Mouse (Mus musculus) lung, postnatal 0 days (tissue): ENCODE data around the gene Bmi1.

ENCODE experiments used
- CTCF ChIP-seq: IDR thresholded peaks from 2 replicates; pipeline ENCODE4 v1.5.1; 2016; ENCODE audit warnings: antibody characterized with exemption, mild to moderate bottlenecking
- EP300 ChIP-seq: IDR thresholded peaks from 2 replicates; pipeline ENCODE4 v1.6.1; 2016; ENCODE audit warnings: antibody characterized with exemption, mild to moderate bottlenecking, control low read depth

DNA sequence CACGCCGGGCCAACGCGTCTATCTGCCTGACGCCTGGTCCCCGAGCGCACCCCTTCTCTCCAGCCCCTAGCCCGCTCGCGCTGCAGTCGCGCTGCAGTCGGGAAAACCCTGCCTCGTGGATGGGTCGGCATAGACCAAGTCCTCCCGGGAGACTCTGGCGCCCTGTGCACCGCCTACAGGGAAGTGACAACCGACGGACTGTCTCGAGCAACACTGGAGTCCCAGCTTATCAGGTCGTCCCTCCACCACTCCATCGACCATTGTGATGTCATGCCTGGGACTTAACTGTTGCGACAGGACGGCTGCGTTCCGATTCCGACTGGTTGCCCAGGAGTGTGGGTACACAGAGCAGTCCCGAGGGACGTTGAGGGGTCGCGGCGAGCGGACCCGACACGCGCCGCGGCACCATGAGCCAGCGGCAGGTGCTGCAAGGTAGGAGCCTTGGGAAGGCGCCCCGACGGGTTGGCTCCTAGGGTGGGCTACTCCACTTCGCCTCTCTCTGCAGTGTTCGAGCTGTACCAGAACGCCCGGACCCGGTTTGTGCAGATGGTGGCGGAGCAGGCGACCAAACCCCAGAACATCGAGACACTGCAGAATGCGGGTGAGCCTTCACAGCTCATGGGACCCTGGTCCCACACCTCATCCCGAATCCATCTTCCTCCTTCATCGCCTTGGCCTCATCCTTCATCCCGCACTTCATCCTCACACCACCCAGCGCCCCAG, 22.0 kb downstream of the Bmi1 start:
- TF ChIP-seq CTCF, result no peak
- TF ChIP-seq EP300, result no peak
